Mouse (Mus musculus): ENCODE data around the gene Ldhb. TPM values are rescaled to one million over a fixed set of nuclear protein-coding genes. Genes with fewer than 3 reads are reported as not detected.
"Not testable (repeated sequence)": the region's sequence is repeated elsewhere in the genome, so short reads cannot be mapped to it uniquely, and the experiment has no call there.

The Ldhb gene
- polyA plus RNA-seq (2017; shearing (Covaris generic)) = 100 to 1,000 TPM in 2 of 3 experiments, 10 to 100 TPM in 1; 58.7 to 153 (median 114) TPM

- peak; percentile 96 for ATAC-seq
Observed at GRCm38 (mm10) chr6:142507785-142508162, at the start of gene Ldhb. Gene Ldhb (minus strand): TSS chr6:142507957.

DNA sequence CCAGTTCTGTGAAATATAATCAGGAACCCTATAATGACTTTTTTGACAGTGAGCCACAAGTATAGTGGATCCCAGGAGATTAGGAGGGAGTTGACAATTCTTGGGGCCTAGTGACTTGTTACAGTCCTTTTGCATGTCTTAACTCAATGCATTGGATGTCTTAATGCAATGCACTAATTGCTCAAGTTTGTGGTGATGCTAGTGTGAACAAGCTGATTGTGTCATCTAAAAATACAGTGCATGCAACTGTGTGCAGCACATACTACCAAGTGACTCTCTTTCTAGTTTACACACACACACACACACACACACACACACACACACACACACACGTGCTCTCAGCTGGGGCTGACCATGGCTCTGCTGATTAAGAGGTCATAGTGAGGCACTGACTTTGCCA is 48.2 kb upstream of the Ldhb start:
- ATAC-seq = no peak

DNA sequence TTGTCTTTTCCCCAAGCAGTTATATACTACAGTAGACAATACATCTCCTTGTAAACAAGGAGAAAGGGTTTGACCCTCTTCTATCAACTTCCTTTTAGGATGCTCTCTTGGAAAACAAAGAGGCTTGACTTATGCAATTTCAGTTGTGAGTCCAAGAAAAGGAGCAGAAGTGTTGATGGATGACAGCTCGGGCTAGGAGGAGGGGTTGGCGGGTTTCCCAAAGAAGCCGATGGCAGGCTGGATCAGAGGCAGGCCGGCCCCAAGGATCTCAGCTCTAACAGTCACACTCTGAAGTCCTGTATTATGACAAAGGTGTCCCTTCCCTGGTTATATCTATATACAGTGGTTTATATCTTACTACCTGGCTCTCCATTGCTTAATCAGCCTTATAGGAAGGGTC is 43.7 kb upstream of the Ldhb start:
- no peak for ATAC-seq

DNA sequence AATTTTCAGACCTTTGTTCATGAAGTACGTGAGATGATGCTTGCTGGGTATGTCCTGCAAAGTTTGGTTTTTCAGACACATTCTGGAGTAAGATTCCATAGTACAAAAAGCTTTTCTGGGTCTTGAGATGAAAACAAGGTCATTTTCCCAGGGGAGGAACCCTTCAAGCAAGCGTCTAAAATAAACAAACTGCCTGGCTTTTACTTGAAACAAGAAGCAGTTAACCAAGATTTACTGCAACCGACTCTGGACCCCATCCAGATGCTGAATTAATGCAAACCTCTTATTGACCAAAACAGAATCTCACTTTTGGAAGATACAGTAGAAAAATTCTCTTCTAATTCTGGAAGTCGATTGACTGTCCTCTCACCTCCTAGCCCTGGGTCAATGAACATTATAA is 43.1 kb upstream of the Ldhb start:
- no peak for ATAC-seq

- ATAC-seq = no peak
Observed at GRCm38 (mm10) chr6:142548377-142548776, 40.6 kb upstream of the Ldhb start.

- ATAC-seq = no peak
Observed at GRCm38 (mm10) chr6:142545132-142545531, 37.4 kb upstream of the Ldhb start.

DNA sequence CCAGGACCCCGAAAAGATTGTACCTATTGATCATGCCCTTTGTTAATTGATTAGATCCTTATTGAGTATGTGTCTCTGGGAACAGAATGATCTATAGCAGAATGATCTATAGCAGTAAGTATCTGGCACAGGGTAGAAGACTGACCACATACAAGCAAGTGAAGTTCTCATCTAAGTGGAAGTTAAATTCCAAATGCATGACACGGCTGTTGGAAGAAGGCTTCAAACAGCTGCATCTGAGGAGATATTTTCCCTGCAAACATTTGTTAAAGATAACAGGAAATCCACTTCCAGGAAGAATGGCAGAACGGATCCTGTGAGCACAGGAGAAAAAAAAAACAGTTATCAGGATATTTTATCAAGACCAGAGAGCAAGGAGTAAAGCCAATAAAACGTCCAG is 35.9 kb upstream of the Ldhb start:
- ATAC-seq = no peak

- ATAC-seq = no peak
Observed at GRCm38 (mm10) chr6:142542800-142543175, 35.0 kb upstream of the Ldhb start.

DNA sequence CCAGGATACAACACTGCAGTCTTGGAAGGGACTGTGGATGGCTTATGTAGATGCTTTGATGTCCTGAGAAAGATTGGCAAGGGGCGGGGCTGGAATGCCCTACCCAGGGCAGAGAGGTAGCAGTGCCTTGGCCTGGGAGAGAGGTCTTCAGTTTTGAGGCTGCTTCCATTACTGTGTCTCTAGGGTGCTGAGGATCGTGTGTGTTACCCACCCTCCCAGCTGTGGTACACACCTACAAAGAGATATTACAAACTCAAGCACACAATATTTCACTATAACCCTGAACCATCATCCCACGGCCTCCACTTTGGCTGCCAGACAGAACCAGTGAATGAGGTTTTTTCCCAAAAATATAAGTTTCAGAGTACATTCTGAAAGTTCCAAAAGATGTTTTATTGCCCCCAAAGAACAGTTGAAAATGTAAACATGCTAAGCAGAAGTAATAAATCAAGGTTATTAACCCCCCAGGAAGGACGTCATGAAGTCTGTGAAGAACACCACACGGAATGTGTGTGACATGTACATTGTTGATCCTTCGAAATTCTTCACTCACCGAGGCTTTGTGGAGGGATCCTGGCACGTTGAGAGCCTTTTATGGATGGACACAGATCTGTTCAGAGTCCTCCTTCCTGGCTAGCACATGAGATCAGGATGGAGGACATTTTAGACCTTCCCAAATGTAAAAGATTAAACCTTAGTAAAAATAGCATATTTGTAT is 34.5 kb upstream of the Ldhb start:
- no peak for ATAC-seq

DNA sequence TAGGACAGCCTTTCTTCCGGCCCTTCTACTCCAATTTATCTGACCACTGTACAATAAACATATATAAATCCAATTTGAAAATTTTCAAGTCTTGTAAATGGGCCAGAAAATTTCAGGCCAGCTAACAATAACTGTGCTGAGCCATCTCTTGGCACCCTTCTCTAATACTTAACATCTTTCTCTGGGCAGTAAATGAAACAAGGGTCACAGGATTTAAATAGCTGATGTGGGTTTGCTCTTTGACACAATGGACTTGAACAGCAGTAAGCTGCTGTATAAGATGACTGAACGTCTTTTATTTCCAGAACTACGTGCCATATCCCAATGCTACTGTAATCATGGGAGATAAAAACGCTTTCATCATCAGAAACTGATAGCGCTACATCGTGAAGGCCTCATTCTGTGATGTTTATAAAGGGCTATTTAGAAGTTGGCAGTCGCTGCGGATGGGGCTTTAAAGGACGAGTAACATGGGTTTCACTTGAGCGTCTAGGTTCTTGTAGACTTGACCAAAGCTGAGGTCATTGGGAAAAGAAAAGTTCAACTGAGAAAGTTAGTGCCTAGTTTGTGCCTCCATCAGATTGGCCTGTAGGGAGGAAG is 32.9 kb upstream of the Ldhb start:
- no peak for ATAC-seq

GRCm38 (mm10) chr6:142540131-142540530 is 32.4 kb upstream of the Ldhb start:
- no peak for ATAC-seq

DNA sequence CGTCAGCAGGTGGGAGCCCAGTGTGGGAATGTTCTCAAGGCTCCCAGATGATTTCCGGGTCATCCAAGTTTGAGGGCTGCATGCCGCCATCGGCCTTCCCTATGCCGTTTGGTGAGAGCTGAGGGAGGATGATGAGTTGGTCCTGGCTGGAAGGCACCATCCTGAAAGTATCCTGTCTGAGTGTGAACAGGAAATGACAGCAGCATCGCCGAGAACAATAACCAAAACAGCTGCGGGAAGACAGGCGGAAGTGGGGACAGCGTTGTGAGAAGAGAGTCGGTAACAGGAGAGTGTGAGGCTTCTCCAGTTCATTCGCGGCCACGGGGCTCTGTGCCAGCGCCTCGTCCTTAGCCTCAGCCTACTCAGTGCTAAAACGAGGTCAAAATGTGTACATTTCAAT is 30.7 kb upstream of the Ldhb start:
- ATAC-seq = peak; percentile 73

GRCm38 (mm10) chr6:142533412-142533811 is 25.7 kb upstream of the Ldhb start:
- ATAC-seq = no peak

DNA sequence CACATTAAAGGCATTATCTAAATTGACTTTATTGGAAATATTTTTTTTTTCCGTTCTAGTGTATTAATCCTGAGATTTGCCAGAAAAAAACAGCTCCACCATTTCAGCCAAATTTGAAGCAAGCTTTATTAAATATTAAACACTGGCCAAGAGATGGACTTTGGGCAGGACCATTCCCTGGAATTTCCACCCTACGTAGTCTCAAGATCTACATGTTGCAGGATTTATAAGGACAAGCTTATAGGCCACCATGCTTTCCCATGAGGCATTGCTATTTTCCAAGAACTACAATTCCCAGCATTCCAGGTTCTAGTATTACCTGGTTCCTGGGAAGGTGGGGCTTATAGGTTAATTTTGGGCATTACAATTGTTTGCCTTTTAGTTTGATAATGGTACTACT is 24.9 kb upstream of the Ldhb start:
- ATAC-seq = no peak

- ATAC-seq = no peak
Observed at GRCm38 (mm10) chr6:142532141-142532540, 24.4 kb upstream of the Ldhb start.

DNA sequence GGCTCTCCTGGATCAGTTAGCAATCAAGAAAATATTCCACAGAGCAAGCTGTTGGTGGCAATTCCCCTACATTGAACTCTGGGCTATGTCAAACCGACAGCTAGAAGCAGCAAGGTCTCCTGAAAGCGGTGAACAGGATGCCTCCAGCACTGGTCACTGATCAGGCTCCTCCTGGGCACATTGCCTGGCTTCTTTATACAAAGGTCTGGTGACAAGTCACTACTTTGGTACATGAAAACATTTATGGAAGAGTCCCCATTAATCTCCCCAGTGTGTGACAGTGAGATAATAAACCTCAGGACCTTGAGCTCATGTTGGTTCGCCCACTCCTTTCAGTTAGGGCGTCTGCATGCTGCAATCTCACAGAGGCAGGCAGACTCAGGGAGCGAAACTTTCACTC is 22.6 kb upstream of the Ldhb start:
- no peak for ATAC-seq

GRCm38 (mm10) chr6:142529680-142530079 is 21.9 kb upstream of the Ldhb start:
- no peak for ATAC-seq

DNA sequence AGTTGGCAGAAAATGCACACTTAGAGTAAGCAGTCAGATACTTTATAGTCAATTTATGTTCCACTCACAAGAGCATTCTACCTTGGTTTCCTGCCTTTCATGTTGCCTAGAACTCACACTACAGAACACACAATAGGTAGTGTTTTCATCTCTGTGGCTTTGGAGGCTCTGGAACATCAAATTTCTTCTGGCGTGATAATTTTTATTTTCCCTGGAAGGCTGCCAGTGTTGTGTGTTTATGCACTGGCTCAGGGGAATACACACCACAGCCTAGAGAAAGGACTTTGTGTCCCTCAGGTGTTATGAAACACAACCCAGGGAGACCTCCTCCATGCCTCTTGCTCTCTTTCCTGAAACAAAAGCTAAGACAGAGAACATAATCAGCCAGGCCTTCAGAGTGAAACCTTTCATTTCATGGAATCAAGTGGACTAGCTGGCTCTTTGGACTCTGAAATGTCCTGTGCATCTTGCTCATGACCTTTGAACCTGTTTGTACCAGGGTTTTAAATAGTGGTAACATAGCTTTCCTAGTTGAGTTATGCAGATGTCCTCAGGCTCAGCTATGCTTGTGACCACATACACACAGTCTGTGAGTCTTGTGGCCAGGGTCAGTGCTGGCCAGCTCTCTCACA is 20.3 kb upstream of the Ldhb start:
- ATAC-seq = no peak

DNA sequence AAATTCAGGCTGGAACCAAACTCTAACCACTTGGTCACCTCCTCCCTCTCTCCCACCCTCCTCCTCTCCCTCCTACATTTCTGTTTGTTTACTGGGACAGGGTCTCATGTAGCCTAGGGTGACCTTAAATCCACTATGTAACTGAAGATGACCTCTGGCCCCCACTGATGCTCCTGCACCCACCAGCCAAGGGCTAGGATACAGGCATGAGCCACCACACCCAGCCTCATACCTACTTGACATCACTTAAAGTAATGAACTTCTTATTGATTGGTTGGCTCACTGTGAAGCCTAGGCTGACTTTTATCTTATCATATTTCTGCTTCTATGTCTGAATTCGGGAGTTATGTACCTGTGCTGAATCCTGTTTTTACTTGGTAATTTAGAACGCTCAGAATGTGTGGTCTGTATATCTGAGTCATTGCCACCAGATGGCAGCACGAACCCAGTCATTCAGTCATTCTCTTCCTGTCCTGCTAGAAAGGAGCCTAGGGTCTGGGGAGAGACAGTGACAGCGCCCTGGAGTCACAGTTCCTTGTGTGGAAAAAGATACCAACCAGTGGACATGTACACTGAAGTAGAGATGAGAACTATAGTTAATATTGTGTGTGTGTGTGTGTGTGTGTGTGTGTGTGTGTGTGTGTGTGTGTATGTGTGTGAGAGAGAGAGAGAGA is 17.0 kb upstream of the Ldhb start:
- ATAC-seq = peak; percentile 89

DNA sequence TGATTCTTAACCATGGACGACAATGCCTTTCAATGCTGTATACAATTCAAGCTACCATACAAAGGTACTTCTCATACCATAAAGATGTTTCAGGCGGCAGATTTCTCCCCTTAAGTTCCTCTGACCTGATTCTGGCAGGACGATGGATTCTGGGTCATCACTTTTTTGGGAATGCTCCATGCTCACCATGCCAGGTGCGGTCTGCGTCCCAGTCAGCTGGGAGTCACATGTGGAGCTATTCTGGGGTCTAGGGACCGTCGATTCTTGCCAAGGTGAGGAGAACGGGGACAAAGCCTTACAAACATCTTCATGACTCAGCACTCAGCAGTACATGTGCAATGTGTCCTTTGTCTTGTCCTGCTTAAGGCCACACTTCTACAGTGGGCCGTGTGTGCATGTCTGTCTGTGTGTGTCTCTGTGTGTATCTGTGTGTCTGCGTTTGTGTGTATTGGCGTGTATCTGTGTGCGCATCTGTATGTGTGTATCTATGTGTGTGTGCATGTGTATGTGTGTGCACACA is 13.9 kb upstream of the Ldhb start:
- ATAC-seq = no peak

- peak; percentile 87 for ATAC-seq
Observed at GRCm38 (mm10) chr6:142519110-142519509, 11.4 kb upstream of the Ldhb start.

DNA sequence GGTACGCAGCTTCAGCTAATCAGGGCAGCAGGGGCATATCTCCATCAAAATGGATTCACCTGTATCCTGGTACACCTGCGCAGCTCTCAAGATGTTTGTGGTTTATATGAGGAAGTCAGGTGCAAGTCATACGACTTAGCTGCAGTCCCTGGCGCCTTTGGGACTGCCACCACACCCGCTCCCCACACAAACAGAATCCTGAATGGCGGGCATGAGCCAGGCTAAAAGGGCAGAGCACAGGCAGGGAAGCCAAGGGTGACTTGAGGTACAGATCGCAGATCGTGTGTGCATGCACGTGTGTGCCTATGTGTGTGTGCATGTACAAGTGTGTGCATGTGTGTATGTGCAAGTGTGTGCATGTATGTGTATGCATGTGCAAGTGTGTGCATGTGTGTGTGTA is 7.6 kb upstream of the Ldhb start:
- not testable (repeated sequence) for ATAC-seq

- no peak for ATAC-seq
Observed at GRCm38 (mm10) chr6:142514912-142515311, 7.2 kb upstream of the Ldhb start.

Data from inflammation-experienced regulatory T-cells, adult 6 months (primary cell).